Comparison of ENCODE assay signal across 23 mouse cellular contexts in genomic region chr11:88817061-88817460, GRCm38 (mm10). TPM values are rescaled to one million over a fixed set of nuclear protein-coding genes. Genes with fewer than 3 reads are reported as not detected.
DNase-seq lines count a peak whose midpoint lies in the region; ATAC-seq and TF ChIP-seq lines count a peak whose summit lies in the region.
"Had no signal": no experiment of that assay in that cellular context is flagged by ENCODE, and none has a peak within 500 bp of the region (broad histone marks: within the 10 kb centered on the region; RNA-seq: fewer than 3 reads in every experiment).

No protein-coding gene starts in this region.

- no peak for DNase-seq in forebrain, embryonic 10.5 days (ENCODE audit: extremely low spot score, low spot score)
- DNase-seq in testis, postnatal 10 days (ENCODE audit: low spot score), result no peak
- DNase-seq in ZHBTc4 (ENCODE audit: low read depth, low spot score), result peak; percentile 64
- DNase-seq in kidney, postnatal 10 days, result no peak
- DNase-seq: adrenal gland, adult 2 months; adrenal gland, postnatal 25 days; cerebellum, adult 18-20 months; cerebellum, adult 9-10 months; cerebellum, postnatal 14 days; gastrocnemius, postnatal 25 days; heart, adult 18-20 months; heart, postnatal 10 days; heart, postnatal 36 days; kidney, adult 11 months had no signal

- peaks cover 21% of the 10 kb centered on the region for H3K27me3 ChIP-seq in forebrain, embryonic 10.5 days (ENCODE audit: poor library complexity, severe bottlenecking)
- no peaks in the 10 kb centered on the region for H3K27me3 ChIP-seq in forebrain, embryonic 13.5 days
- H3K27me3 ChIP-seq in testis, adult 2 months (ENCODE audit: control insufficient read depth, insufficient read depth, low read length), result no peaks in the 10 kb centered on the region
- peaks cover 8% of the 10 kb centered on the region; the same call in 1 of the 2 replicates for H3K27me3 ChIP-seq in kidney, embryonic 15.5 days
- H3K27me3 ChIP-seq: forebrain, embryonic 15.5 days; heart, embryonic 12.5 days had no signal

- WGBS in forebrain, embryonic 10.5 days, result 85% methylated on average over 5 of the region's 5 CpGs
- WGBS in forebrain, embryonic 13.5 days, result 83% methylated on average over 5 of the region's 5 CpGs
- WGBS in kidney, embryonic 15.5 days, result 79% methylated on average over 5 of the region's 5 CpGs

- H3K4me3 ChIP-seq in forebrain, embryonic 10.5 days, result no peak overlapping the region
- H3K4me3 ChIP-seq in forebrain, embryonic 13.5 days, result no peak overlapping the region
- H3K4me3 ChIP-seq in testis, adult 2 months (ENCODE audit: control insufficient read depth, low read depth, low read length), result peak overlapping the region; percentile 57
- no peak overlapping the region for H3K4me3 ChIP-seq in kidney, embryonic 15.5 days (replicated peaks)
- H3K4me3 ChIP-seq: forebrain, embryonic 15.5 days; heart, embryonic 12.5 days; heart, embryonic 15.5 days; intestine, embryonic 15.5 days had no signal

- H3K4me1 ChIP-seq in forebrain, embryonic 10.5 days, result peaks cover 43% of the 10 kb centered on the region
- peaks cover 26% of the 10 kb centered on the region for H3K4me1 ChIP-seq in forebrain, embryonic 13.5 days
- peaks cover 7% of the 10 kb centered on the region; the same call in 1 of the 2 replicates for H3K4me1 ChIP-seq in testis, adult 2 months (ENCODE audit: control insufficient read depth, insufficient read depth, low read length)
- H3K4me1 ChIP-seq in kidney, embryonic 15.5 days, result peaks cover 29% of the 10 kb centered on the region

- TF ChIP-seq POLR2A in testis, adult 2 months (IDR thresholded peaks at IDR 0.05; ENCODE audit: control insufficient read depth, low read depth, low read length), result no peak

- no peak for TF ChIP-seq CTCF in testis, adult 2 months (IDR thresholded peaks at IDR 0.05; ENCODE audit: control insufficient read depth, insufficient read depth, insufficient replicate concordance, low read depth, low read length)

- H3K9ac ChIP-seq in forebrain, embryonic 13.5 days, result no peak overlapping the region
- no peak overlapping the region for H3K9ac ChIP-seq in kidney, embryonic 15.5 days
- H3K9ac ChIP-seq: forebrain, embryonic 15.5 days; heart, embryonic 12.5 days; heart, embryonic 15.5 days; hindbrain, embryonic 14.5 days; intestine, embryonic 15.5 days had no signal

- no peaks in the 10 kb centered on the region for H3K9me3 ChIP-seq in forebrain, embryonic 10.5 days
- H3K9me3 ChIP-seq in forebrain, embryonic 13.5 days (replicated peaks), result no peaks in the 10 kb centered on the region
- no peaks in the 10 kb centered on the region for H3K9me3 ChIP-seq in kidney, embryonic 15.5 days (replicated peaks)
- H3K9me3 ChIP-seq: forebrain, embryonic 15.5 days; heart, embryonic 12.5 days; heart, embryonic 15.5 days; intestine, embryonic 15.5 days had no signal

- no peaks in the 10 kb centered on the region for H3K36me3 ChIP-seq in forebrain, embryonic 10.5 days (replicated peaks)
- H3K36me3 ChIP-seq in forebrain, embryonic 13.5 days (ENCODE audit: poor library complexity, severe bottlenecking), result no peaks in the 10 kb centered on the region
- H3K36me3 ChIP-seq in testis, adult 2 months (ENCODE audit: control insufficient read depth, insufficient read depth, low read length), result no peaks in the 10 kb centered on the region
- H3K36me3 ChIP-seq in kidney, embryonic 15.5 days, result no peaks in the 10 kb centered on the region
- H3K36me3 ChIP-seq: forebrain, embryonic 15.5 days; heart, embryonic 12.5 days; heart, embryonic 15.5 days; intestine, embryonic 15.5 days had no signal

- ATAC-seq in forebrain, embryonic 13.5 days, result no peak
- no peak for ATAC-seq in kidney, embryonic 15.5 days (replicated peaks; ENCODE audit: low FRiP score)
- ATAC-seq: CD4-positive, CD25-positive, alpha-beta regulatory T cell, adult 4 months; forebrain, embryonic 15.5 days; intestine, embryonic 15.5 days had no signal

- H3K27ac ChIP-seq in forebrain, embryonic 10.5 days, result 0 out of 2 replicates have a peak overlapping the region, but pooled peaks have one; percentile 15
- no peak overlapping the region for H3K27ac ChIP-seq in forebrain, embryonic 13.5 days
- no peak overlapping the region for H3K27ac ChIP-seq in testis, adult 2 months (ENCODE audit: control insufficient read depth, insufficient read depth, low read depth, low read length)
- H3K27ac ChIP-seq in kidney, embryonic 15.5 days, result no peak overlapping the region
- H3K27ac ChIP-seq: forebrain, embryonic 15.5 days; heart, embryonic 15.5 days; hindbrain, embryonic 14.5 days; intestine, embryonic 15.5 days had no signal

- H3K4me2 ChIP-seq in forebrain, embryonic 13.5 days, result no peak overlapping the region
- no peak overlapping the region for H3K4me2 ChIP-seq in kidney, embryonic 15.5 days
- H3K4me2 ChIP-seq: forebrain, embryonic 15.5 days; heart, embryonic 12.5 days; heart, embryonic 15.5 days; hindbrain, embryonic 14.5 days; intestine, embryonic 15.5 days had no signal

RNA-seq across cellular contexts. Expression of gene Akap1, which starts 47.3 kb away (rescaled TPM):
- 16.6 and 19.2 TPM in 2 replicates for polyA plus RNA-seq in forebrain, embryonic 10.5 days (2016; fragmentation: Nextera tagmentation; extraction: Ambion mirVana)
- 21.8 and 26.4 TPM in 2 replicates for polyA plus RNA-seq in forebrain, embryonic 13.5 days (2015; fragmentation: Nextera tagmentation; extraction: Ambion mirVana)
- polyA plus RNA-seq in testis, adult 2 months (2012; rRNA removed), result 535 and 558 TPM in 2 replicates
- 20.8 and 22.2 TPM in 2 replicates for polyA plus RNA-seq in kidney, embryonic 15.5 days (2015; fragmentation: Nextera tagmentation; extraction: Ambion mirVana)

Comparison
In these comparisons a context has a peak if more than half of its experiments do, and no peak if none do; other contexts are left out.
1. RNA of gene Akap1, which starts 47.3 kb away (polyA plus RNA-seq): 535 to 558 TPM in testis, adult 2 months; 20.8 to 22.2 TPM in kidney, embryonic 15.5 days, 21.8 to 26.4 TPM in forebrain, embryonic 13.5 days and 16.6 to 19.2 TPM in forebrain, embryonic 10.5 days; every median in the first group is over 10 times any median in the second.